Mouse (Mus musculus) intestine, embryonic 14.5 days (tissue): Measurements from ENCODE around the gene Klhl23. TPM values are rescaled to one million over a fixed set of nuclear protein-coding genes. Genes with fewer than 3 reads are reported as not detected.
"Not testable (repeated sequence)": the region's sequence is repeated elsewhere in the genome, so short reads cannot be mapped to it uniquely, and the experiment has no call there.

Source experiments
- ATAC-seq: fragments of 200-750 bp; cut with Nextera tagmentation; replicated peaks from 2 replicates; pipeline ENCODE4 v1.8.0; 2017; ENCODE audit warnings: low read depth, moderate number of reproducible peaks, moderate TSS enrichment, moderate library complexity; ENCODE audit not compliant: low FRiP score, low TSS enrichment
- DNase-seq: peaks from one replicate; pipeline ENCODE4 v3.0.0-alpha.2; 2018; ENCODE audit warnings: low spot score
- H3K27ac ChIP-seq: fragments of 300-500 bp; sonication (generic); 2 replicates; pipeline ENCODE4 v1.5.1; 2014; ENCODE audit warnings: low read depth, mild to moderate bottlenecking, control low read depth
- H3K27me3 ChIP-seq: fragments of 300-500 bp; sonication (generic); replicated peaks from 2 replicates; pipeline ENCODE4 v1.6.1; 2014; ENCODE audit warnings: low read length, control low read depth; ENCODE audit not compliant: control insufficient read depth, insufficient read depth
- H3K36me3 ChIP-seq: fragments of 300-500 bp; sonication (generic); 2 replicates; pipeline ENCODE4 v1.6.1; 2014; ENCODE audit warnings: low read length, control low read depth; ENCODE audit not compliant: control insufficient read depth, insufficient read depth
- H3K4me1 ChIP-seq: fragments of 300-500 bp; sonication (generic); replicated peaks from 2 replicates; pipeline ENCODE4 v1.6.1; 2014; ENCODE audit warnings: low read length, control low read depth, mixed read lengths; ENCODE audit not compliant: control insufficient read depth, insufficient read depth
- H3K4me2 ChIP-seq: fragments of 300-500 bp; sonication (generic); 2 replicates; pipeline ENCODE4 v1.6.1; 2014; ENCODE audit warnings: low read length
- H3K4me3 ChIP-seq: fragments of 300-500 bp; sonication (generic); 2 replicates; pipeline ENCODE4 v1.5.1; 2014; ENCODE audit warnings: low read depth, low read length, control low read depth, mixed read lengths
- H3K9ac ChIP-seq: fragments of 300-500 bp; sonication (generic); 2 replicates; pipeline ENCODE4 v1.6.1; 2014; ENCODE audit warnings: mild to moderate bottlenecking, low read length
- H3K9me3 ChIP-seq: fragments of 300-500 bp; sonication (generic); 2 replicates; pipeline ENCODE4 v1.6.1; 2016; ENCODE audit warnings: low read length, control low read depth; ENCODE audit not compliant: control insufficient read depth
- WGBS: fragments of 180-500 bp; shearing (Covaris S2); extraction: QIAGEN DNeasy Blood & Tissue Kit; methylation state at CpG from one replicate; pipeline ENCODE4 v1.1.7; 2014; 5-methylcytosine and 5-hydroxymethylcytosine counted together
- polyA plus RNA-seq: library from polyadenylated mRNA; unstranded; fragments of >200 nt; fragmentation: Nextera tagmentation; extraction: Ambion mirVana; gene quantifications from 2 replicates; pipeline ENCODE4 v1.2.1, GENCODE M21; 2014

Gene Klhl23
- polyA plus RNA-seq, 1 experiment from 2014 or later = 38.4 TPM

- DNase-seq = peak; percentile 68
- 54% methylated on average over 5 of the region's 5 CpGs for WGBS
- Histone ChIP-seq H3K4me1 (no peaks in the 10 kb centered on the region), H3K4me2 (no peak overlapping the region), H3K4me3 (no peak overlapping the region), H3K27me3 (no peaks in the 10 kb centered on the region), H3K9ac (no peak overlapping the region), H3K9me3 (no peaks in the 10 kb centered on the region), H3K36me3 (no peaks in the 10 kb centered on the region), H3K27ac (no peak overlapping the region)
- peak; percentile 76; the same call in 1 of the 2 replicates for ATAC-seq
Observed at GRCm38 (mm10) chr2:69802911-69803312, 18.8 kb upstream of the Klhl23 start.

GRCm38 (mm10) chr2:69803756-69804155, 18.0 kb upstream of the Klhl23 start:
- no peak overlapping the region for H3K9ac ChIP-seq
- no peaks in the 10 kb centered on the region for H3K27me3 ChIP-seq
- H3K4me2 ChIP-seq = no peak overlapping the region
- no peaks in the 10 kb centered on the region for H3K36me3 ChIP-seq
- 66% methylated on average over 8 of the region's 8 CpGs for whole genome bisulfite sequencing
- no peak overlapping the region for H3K27ac ChIP-seq
- ATAC-seq (no peak), DNase-seq (no peak)
- H3K4me1 ChIP-seq = no peaks in the 10 kb centered on the region
- H3K4me3 ChIP-seq = no peak overlapping the region
- no peaks in the 10 kb centered on the region for H3K9me3 ChIP-seq

GRCm38 (mm10) chr2:69804663-69805062, 17.1 kb upstream of the Klhl23 start:
- not testable (repeated sequence) for H3K9me3 ChIP-seq, ATAC-seq, H3K36me3 ChIP-seq, H3K9ac ChIP-seq, H3K4me3 ChIP-seq, H3K27me3 ChIP-seq, DNase-seq, H3K4me2 ChIP-seq, H3K4me1 ChIP-seq, H3K27ac ChIP-seq
- WGBS = 77% methylated on average over 8 of the region's 9 CpGs

- H3K4me2 ChIP-seq = no peak overlapping the region
- no peak for ATAC-seq
Observed at GRCm38 (mm10) chr2:69810169-69810568, 11.6 kb upstream of the Klhl23 start.

GRCm38 (mm10) chr2:69811349-69811748, 10.4 kb upstream of the Klhl23 start:
- 67% methylated on average over 7 of the region's 7 CpGs for WGBS
- H3K9ac ChIP-seq, DNase-seq, H3K4me3 ChIP-seq, H3K36me3 ChIP-seq, H3K27ac ChIP-seq, H3K27me3 ChIP-seq, H3K9me3 ChIP-seq, ATAC-seq, H3K4me1 ChIP-seq, H3K4me2 ChIP-seq: not testable (repeated sequence)

More at GRCm38 (mm10) chr2:69810169-69810568, 11.6 kb upstream of the Klhl23 start:
- Histone ChIP-seq H3K27ac (no peak overlapping the region), H3K9ac (no peak overlapping the region), H3K4me3 (no peak overlapping the region), H3K9me3 (no peaks in the 10 kb centered on the region), H3K27me3 (no peaks in the 10 kb centered on the region), H3K4me1 (no peaks in the 10 kb centered on the region), H3K36me3 (no peaks in the 10 kb centered on the region)
- WGBS = 61% methylated on average over 15 of the region's 15 CpGs
- DNase-seq = no peak

- Histone ChIP-seq H3K9ac (no peak overlapping the region), H3K4me3 (no peak overlapping the region), H3K27me3 (no peaks in the 10 kb centered on the region), H3K9me3 (no peaks in the 10 kb centered on the region), H3K27ac (no peak overlapping the region), H3K4me1 (peaks cover 2% of the 10 kb centered on the region; the same call in 1 of the 2 replicates), H3K36me3 (no peaks in the 10 kb centered on the region), H3K4me2 (no peak overlapping the region)
- no peak for DNase-seq
- 60% methylated on average over 5 of the region's 5 CpGs for WGBS
- ATAC-seq = no peak
Observed at GRCm38 (mm10) chr2:69816575-69816974, 5.2 kb upstream of the Klhl23 start.

GRCm38 (mm10) chr2:69818350-69819085, 3.2 kb upstream of the Klhl23 start:
- H3K27ac ChIP-seq = no peak overlapping the region
- H3K36me3 ChIP-seq = no peaks in the 10 kb centered on the region
- 80% methylated on average over 9 of the region's 9 CpGs for WGBS
- no peak overlapping the region for H3K4me2 ChIP-seq
- ATAC-seq = no peak
- peaks cover 4% of the 10 kb centered on the region; the same call in 1 of the 2 replicates for H3K4me1 ChIP-seq
- H3K27me3 ChIP-seq = no peaks in the 10 kb centered on the region
- H3K9ac ChIP-seq = no peak overlapping the region
- no peak overlapping the region for H3K4me3 ChIP-seq
- H3K9me3 ChIP-seq = no peaks in the 10 kb centered on the region
- no peak for DNase-seq

GRCm38 (mm10) chr2:69820201-69820600, 1.5 kb upstream of the Klhl23 start:
- Histone ChIP-seq H3K27me3 (no peaks in the 10 kb centered on the region), H3K27ac (no peak overlapping the region)
- DNase-seq = no peak

More at GRCm38 (mm10) chr2:69820201-69820600, 1.5 kb upstream of the Klhl23 start:
- peaks cover 8% of the 10 kb centered on the region; the same call in 1 of the 2 replicates for H3K4me1 ChIP-seq
- H3K4me2 ChIP-seq = no peak overlapping the region
- 25% methylated on average over 1 of the region's 1 CpGs for WGBS
- no peaks in the 10 kb centered on the region for H3K9me3 ChIP-seq
- no peak for ATAC-seq
- H3K36me3 ChIP-seq = 0 out of 2 replicates have a peak, but pooled peaks cover 10% of the 10 kb centered on the region
- H3K4me3 ChIP-seq = no peak overlapping the region
- no peak overlapping the region for H3K9ac ChIP-seq
